Mouse (Mus musculus): Measurements from ENCODE around the gene Ncaph2. TPM values are rescaled to one million over a fixed set of nuclear protein-coding genes. Genes with fewer than 3 reads are reported as not detected.

Ncaph2 gene
- polyA plus RNA-seq (2015; fragmentation: Nextera tagmentation; extraction: Ambion mirVana): 150 and 160 TPM in 2 replicates

GRCm38 (mm10) chr15:89355241-89356187 is at the start of gene Ncaph2, which contains the start of gene Lmf2:
Ncaph2 (plus strand) TSS chr15:89355719.
Lmf2 (minus strand) TSS chr15:89355659.
- peak; percentile 90 for ATAC-seq (ENCODE audit: insufficient number of reproducible peaks, low FRiP score, low TSS enrichment, low read depth)
- H3K9ac ChIP-seq: peak within 1 kb of the TSS; percentile 83
- WGBS: under 1% methylated on average over 64 of the region's 64 CpGs
- H3K36me3 ChIP-seq: peaks cover 45% of the 10 kb centered on the region
- peak within 1 kb of the TSS; percentile 91 for H3K4me3 ChIP-seq (replicated peaks)
- peaks cover 26% of the 10 kb centered on the region for H3K4me1 ChIP-seq
- H3K9me3 ChIP-seq (replicated peaks): no peaks in the 10 kb centered on the region
- H3K27ac ChIP-seq (replicated peaks): peak within 1 kb of the TSS; percentile 94
- peak within 1 kb of the TSS; percentile 74 for H3K4me2 ChIP-seq (replicated peaks)
- H3K27me3 ChIP-seq: no peaks in the 10 kb centered on the region

- no peaks in the 10 kb centered on the region for H3K27me3 ChIP-seq
- peaks cover 59% of the 10 kb centered on the region for H3K36me3 ChIP-seq
- H3K27ac ChIP-seq (replicated peaks): no peak overlapping the region
- ATAC-seq (ENCODE audit: insufficient number of reproducible peaks, low FRiP score, low TSS enrichment, low read depth): no peak
- peaks cover 14% of the 10 kb centered on the region; the same call in 1 of the 2 replicates for H3K4me1 ChIP-seq
- H3K9ac ChIP-seq: no peak overlapping the region
- H3K9me3 ChIP-seq (replicated peaks): no peaks in the 10 kb centered on the region
- no peak overlapping the region for H3K4me3 ChIP-seq (replicated peaks)
- 44% methylated on average over 1 of the region's 1 CpGs for WGBS
- no peak overlapping the region for H3K4me2 ChIP-seq (replicated peaks)
These were observed 49.6 kb upstream of the Ncaph2 start for GRCm38 (mm10) chr15:89305966-89306365.

GRCm38 (mm10) chr15:89307461-89307860 is 48.1 kb upstream of the Ncaph2 start:
- Histone ChIP-seq H3K27ac (replicated peaks) (no peak overlapping the region), H3K4me3 (replicated peaks) (no peak overlapping the region), H3K27me3 (no peaks in the 10 kb centered on the region), H3K9ac (no peak overlapping the region), H3K4me1 (peaks cover 14% of the 10 kb centered on the region), H3K36me3 (peaks cover 44% of the 10 kb centered on the region), H3K9me3 (replicated peaks) (no peaks in the 10 kb centered on the region), H3K4me2 (replicated peaks) (no peak overlapping the region)
- 88% methylated on average over 13 of the region's 13 CpGs for WGBS
- ATAC-seq (ENCODE audit: insufficient number of reproducible peaks, low FRiP score, low TSS enrichment, low read depth): no peak

GRCm38 (mm10) chr15:89308406-89309139 is 46.9 kb upstream of the Ncaph2 start:
- whole genome bisulfite sequencing: 68% methylated on average over 7 of the region's 7 CpGs
- H3K4me2 ChIP-seq (replicated peaks): no peak overlapping the region
- no peak overlapping the region for H3K27ac ChIP-seq (replicated peaks)
- H3K4me3 ChIP-seq (replicated peaks): no peak overlapping the region
- peaks cover 25% of the 10 kb centered on the region for H3K4me1 ChIP-seq
- no peaks in the 10 kb centered on the region for H3K9me3 ChIP-seq (replicated peaks)
- ATAC-seq (ENCODE audit: insufficient number of reproducible peaks, low FRiP score, low TSS enrichment, low read depth): no peak
- H3K27me3 ChIP-seq: no peaks in the 10 kb centered on the region
- H3K36me3 ChIP-seq: peaks cover 33% of the 10 kb centered on the region
- no peak overlapping the region for H3K9ac ChIP-seq

- peaks cover 18% of the 10 kb centered on the region for H3K36me3 ChIP-seq
- 52% methylated on average over 6 of the region's 6 CpGs for WGBS
- H3K4me1 ChIP-seq: peaks cover 32% of the 10 kb centered on the region
- H3K9ac ChIP-seq: no peak overlapping the region
- no peaks in the 10 kb centered on the region for H3K9me3 ChIP-seq (replicated peaks)
- H3K4me3 ChIP-seq (replicated peaks): no peak overlapping the region
- H3K27me3 ChIP-seq: no peaks in the 10 kb centered on the region
- H3K27ac ChIP-seq (replicated peaks): 0 out of 2 replicates have a peak overlapping the region, but pooled peaks have one; percentile 5
- no peak overlapping the region for H3K4me2 ChIP-seq (replicated peaks)
- 0 out of 2 replicates have a peak, but pooled peaks have one; percentile 13 for ATAC-seq (ENCODE audit: insufficient number of reproducible peaks, low FRiP score, low TSS enrichment, low read depth)
These were observed 45.5 kb upstream of the Ncaph2 start for GRCm38 (mm10) chr15:89309962-89310498.

- peak overlapping the region; percentile 72 for H3K4me2 ChIP-seq (replicated peaks)
- 68% methylated on average over 4 of the region's 4 CpGs for WGBS
- no peaks in the 10 kb centered on the region for H3K36me3 ChIP-seq
- no peak overlapping the region for H3K9ac ChIP-seq
- no peaks in the 10 kb centered on the region for H3K27me3 ChIP-seq
- ATAC-seq (ENCODE audit: insufficient number of reproducible peaks, low FRiP score, low TSS enrichment, low read depth): no peak
- H3K27ac ChIP-seq (replicated peaks): no peak overlapping the region
- peaks cover 32% of the 10 kb centered on the region for H3K4me1 ChIP-seq
- H3K4me3 ChIP-seq (replicated peaks): 0 out of 2 replicates have a peak overlapping the region, but pooled peaks have one; percentile 5
- H3K9me3 ChIP-seq (replicated peaks): no peaks in the 10 kb centered on the region
These were observed 42.2 kb upstream of the Ncaph2 start for GRCm38 (mm10) chr15:89313359-89313758.

- Histone ChIP-seq H3K4me2 (replicated peaks) (peak overlapping the region; percentile 72), H3K4me3 (replicated peaks) (peak overlapping the region; percentile 97), H3K9me3 (replicated peaks) (no peaks in the 10 kb centered on the region), H3K36me3 (no peaks in the 10 kb centered on the region), H3K9ac (peak overlapping the region; percentile 85), H3K4me1 (peaks cover 32% of the 10 kb centered on the region), H3K27me3 (no peaks in the 10 kb centered on the region), H3K27ac (replicated peaks) (no peak overlapping the region)
- no peak for ATAC-seq (ENCODE audit: insufficient number of reproducible peaks, low FRiP score, low TSS enrichment, low read depth)
- whole genome bisulfite sequencing: 30% methylated on average over 3 of the region's 3 CpGs
These were observed 41.4 kb upstream of the Ncaph2 start for GRCm38 (mm10) chr15:89314107-89314506.

GRCm38 (mm10) chr15:89314511-89315189 is 40.9 kb upstream of the Ncaph2 start:
- under 1% methylated on average over 58 of the region's 58 CpGs for WGBS
- peak overlapping the region; percentile 48; the same call in 1 of the 2 replicates for H3K27ac ChIP-seq (replicated peaks)

GRCm38 (mm10) chr15:89315190-89315731 is 40.3 kb upstream of the Ncaph2 start, which contains the start of gene Sbf1:
Sbf1 (minus strand) TSS chr15:89315311.
- Histone ChIP-seq H3K27me3 (no peaks in the 10 kb centered on the region), H3K4me1 (peaks cover 24% of the 10 kb centered on the region), H3K4me3 (replicated peaks) (peak within 1 kb of the TSS; percentile 97), H3K9me3 (replicated peaks) (no peaks in the 10 kb centered on the region), H3K4me2 (replicated peaks) (peak within 1 kb of the TSS; percentile 72), H3K9ac (peak within 1 kb of the TSS; percentile 85), H3K27ac (replicated peaks) (peak within 1 kb of the TSS; percentile 48; the same call in 1 of the 2 replicates), H3K36me3 (no peaks in the 10 kb centered on the region)
- WGBS: under 1% methylated on average over 37 of the region's 37 CpGs
- peak; percentile 100 for ATAC-seq (ENCODE audit: insufficient number of reproducible peaks, low FRiP score, low TSS enrichment, low read depth)

More at GRCm38 (mm10) chr15:89314511-89315189, 40.9 kb upstream of the Ncaph2 start:
- ATAC-seq (ENCODE audit: insufficient number of reproducible peaks, low FRiP score, low TSS enrichment, low read depth): peak; percentile 40
- H3K4me2 ChIP-seq (replicated peaks): peak overlapping the region; percentile 72
- H3K27me3 ChIP-seq: no peaks in the 10 kb centered on the region
- no peaks in the 10 kb centered on the region for H3K9me3 ChIP-seq (replicated peaks)
- H3K4me1 ChIP-seq: peaks cover 30% of the 10 kb centered on the region
- peak overlapping the region; percentile 97 for H3K4me3 ChIP-seq (replicated peaks)
- peak overlapping the region; percentile 85 for H3K9ac ChIP-seq
- no peaks in the 10 kb centered on the region for H3K36me3 ChIP-seq

- Histone ChIP-seq H3K27ac (replicated peaks) (no peak overlapping the region), H3K9ac (no peak overlapping the region), H3K36me3 (no peaks in the 10 kb centered on the region), H3K9me3 (replicated peaks) (no peaks in the 10 kb centered on the region), H3K27me3 (no peaks in the 10 kb centered on the region), H3K4me3 (replicated peaks) (no peak overlapping the region), H3K4me1 (peaks cover 18% of the 10 kb centered on the region), H3K4me2 (replicated peaks) (no peak overlapping the region)
- ATAC-seq (ENCODE audit: insufficient number of reproducible peaks, low FRiP score, low TSS enrichment, low read depth): no peak
- 63% methylated on average over 11 of the region's 11 CpGs for WGBS
These were observed 39.4 kb upstream of the Ncaph2 start for GRCm38 (mm10) chr15:89316146-89316545.

Data from embryonic facial prominence, embryonic 15.5 days (tissue).